Mouse (Mus musculus) left cerebral cortex, postnatal 36 days (tissue): ENCODE measurements at regions not wholly inside any gene's neighbourhood (a gene's known extent, or its start where the extent isn't known, plus 50 kb on each side); places are given as distances from the start of the nearest gene placed in this dataset.
A peak's percentile ranks its signal among the peaks of the same experiment; 100 is the strongest.

ENCODE experiments used
- DNase-seq, 2 experiments: peaks; one replicate each; pipeline ENCODE4 v3.0.0; 2021 to 2022; ENCODE audit warnings: low spot score in 2 of 2, mixed read lengths in 1 of 2
- intact Hi-C: fragments of 180-260 bp; cut with DNase I; formaldehyde crosslinking; loops from one replicate; pipeline ENCODE4 v1.15.1; 2025

DNA sequence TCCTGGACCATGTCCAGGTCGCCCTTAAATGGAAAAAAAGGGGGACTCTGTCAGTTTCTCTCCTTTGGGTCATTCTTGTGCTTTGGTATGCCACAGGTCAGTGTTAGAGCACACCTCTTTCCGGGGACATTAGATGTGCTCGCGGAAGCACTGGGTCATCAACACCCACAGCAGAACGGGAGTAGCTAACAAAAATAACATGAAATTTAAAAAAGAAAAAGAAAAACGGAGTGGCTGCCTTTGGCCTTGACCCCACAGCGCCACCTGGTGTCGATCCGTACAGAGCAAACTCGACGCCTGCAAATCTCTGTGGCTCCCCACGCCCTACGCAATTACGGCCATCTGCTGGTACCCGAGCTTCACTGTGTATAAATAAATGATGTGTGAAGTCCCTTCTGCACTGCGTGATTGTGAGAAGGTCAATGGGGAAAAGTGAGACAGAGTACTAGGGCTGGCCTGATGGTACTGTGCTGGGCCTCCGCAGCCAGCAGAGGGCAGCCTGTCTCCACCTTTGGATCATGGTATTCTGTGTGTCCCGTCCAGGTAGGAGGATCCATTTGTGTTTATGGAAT is 99.0 kb upstream of the Slc7a12 start:
- intact Hi-C loops = loop anchor here (5.0 kb wide), 2 partner anchors 484 to 504 kb away; no protein-coding TSS in a partner anchor
- peak; percentile 31 to 50 for DNase-seq

DNA sequence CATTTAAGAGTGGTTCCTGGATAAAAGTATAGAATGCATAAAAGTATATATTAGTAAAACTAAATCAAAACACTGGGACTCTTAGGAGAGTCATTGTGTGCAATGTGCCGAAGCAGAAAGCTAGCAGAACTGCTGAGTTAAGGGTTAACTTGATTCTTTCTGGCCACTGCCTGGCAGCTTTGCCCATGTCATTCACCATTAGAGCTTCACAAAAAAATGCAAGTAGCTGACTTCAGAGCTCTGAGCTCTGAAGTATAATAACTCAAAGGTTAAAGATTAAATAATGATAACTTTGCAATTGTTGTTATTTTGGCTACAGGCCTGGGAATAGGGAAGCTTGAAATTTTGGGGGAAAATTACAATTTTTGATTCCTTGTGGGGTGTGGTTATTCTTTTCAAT is 89.8 kb upstream of the Slc7a12 start:
- DNase-seq = no peak
- intact Hi-C loops = no loop called here

DNA sequence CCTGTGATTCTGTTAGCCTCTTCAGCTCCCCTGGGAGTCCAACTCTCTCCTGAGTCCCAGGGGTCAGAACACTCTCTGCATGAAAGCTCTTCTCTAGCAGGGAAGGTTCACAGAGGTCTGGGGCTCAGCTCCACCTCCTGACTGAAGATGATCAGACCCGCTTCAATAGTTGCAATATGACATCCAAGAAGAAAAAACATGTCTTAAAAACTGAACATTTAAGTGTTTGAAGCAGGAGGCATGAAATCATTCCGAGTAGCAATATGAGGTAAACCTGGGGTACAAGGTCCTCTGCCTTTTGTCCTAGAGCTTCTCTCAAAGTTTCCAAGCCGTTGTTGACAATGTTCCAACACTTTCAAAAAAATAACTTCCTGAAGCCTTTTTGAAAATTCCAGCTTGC is 81.8 kb upstream of the Slc7a12 start:
- no peak for DNase-seq
- intact Hi-C loops = no loop called here

DNA sequence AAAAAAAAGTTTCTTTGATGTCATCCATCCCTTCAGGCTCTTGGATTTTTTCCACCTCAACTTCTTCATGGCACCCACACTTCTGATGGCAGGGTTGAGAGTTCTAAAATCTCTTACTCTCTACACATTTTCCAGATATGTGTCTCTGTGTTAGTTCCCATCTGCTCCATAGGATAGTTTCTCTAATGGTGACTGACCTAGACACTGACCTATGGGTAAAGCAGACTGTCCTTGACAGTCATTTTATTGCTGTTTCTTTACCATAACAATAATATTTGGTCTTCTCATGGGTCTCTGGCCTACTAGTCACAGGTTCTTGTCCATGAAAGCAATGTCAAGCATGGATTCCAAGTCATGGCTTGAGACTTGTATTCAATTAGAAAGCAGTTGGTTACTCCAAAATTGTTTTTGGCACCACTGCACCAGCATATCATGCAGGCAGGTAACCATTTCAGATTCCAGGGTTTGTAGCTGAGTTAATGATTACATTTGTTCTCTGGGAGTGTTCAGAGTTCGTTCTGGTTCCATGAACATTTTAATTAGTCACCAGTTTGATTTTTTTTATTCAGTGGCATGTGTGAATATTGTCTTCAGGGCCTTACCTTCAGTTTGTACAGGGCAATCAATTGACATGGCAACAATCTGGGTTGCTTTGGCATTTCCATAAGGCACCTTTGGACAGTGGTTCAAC is 71.9 kb upstream of the Slc7a12 start:
- no peak for DNase-seq
- intact Hi-C loops = no loop called here
